Mouse (Mus musculus) erythroblast, adult 5-6 weeks (primary cell): ENCODE data around the gene Lrwd1. TPM values are rescaled to one million over a fixed set of nuclear protein-coding genes. Genes with fewer than 3 reads are reported as not detected.

Source experiments
- total RNA-seq, 2 experiments: library from RNA; stranded (forward) in 1 of 2; stranded (reverse) in 1 of 2; fragments of 150-400 nt in 1 of 2; fragments of 200-764, 138-1000 nt in 1 of 2; gene quantifications; 2 replicates each; pipeline versions ENCODE4 v1.2.3 to v1.2.4; 2015 to 2017; ENCODE audit warnings: low replicate concordance in 2 of 2

Lrwd1 gene
- total RNA-seq, 2 experiments from 2014 or later: 2.9 to 11.9 TPM

Other genes with a start within 250 kb of the Lrwd1 start
- gene Hspb1, start 248.2 kb downstream of the Lrwd1 start, total RNA-seq (2015; ENCODE audit: low replicate concordance): not detected in 2 replicates
- not detected in 2 replicates for gene Hspb1, start 248.2 kb downstream of the Lrwd1 start, total RNA-seq (2017; ENCODE audit: low replicate concordance)
- 14.8 and 40.5 TPM in 2 replicates for gene Ywhag, start 201.5 kb downstream of the Lrwd1 start, total RNA-seq (2015; ENCODE audit: low replicate concordance)
- 17.3 and 17.9 TPM in 2 replicates for gene Ywhag, start 201.5 kb downstream of the Lrwd1 start, total RNA-seq (2017; ENCODE audit: low replicate concordance)
- 6.0 and 6.3 TPM in 2 replicates for gene Ssc4d, start 161.5 kb downstream of the Lrwd1 start, total RNA-seq (2015; ENCODE audit: low replicate concordance)
- 0.56 TPM in 1 of 2 replicates, not detected in the other for gene Ssc4d, start 161.5 kb downstream of the Lrwd1 start, total RNA-seq (2017; ENCODE audit: low replicate concordance)
- gene Zp3, start 156.0 kb downstream of the Lrwd1 start, total RNA-seq (2015; ENCODE audit: low replicate concordance): not detected in 2 replicates
- gene Zp3, start 156.0 kb downstream of the Lrwd1 start, total RNA-seq (2017; ENCODE audit: low replicate concordance): not detected in 2 replicates
- gene Dtx2, start 141.3 kb downstream of the Lrwd1 start, total RNA-seq (2015; ENCODE audit: low replicate concordance): 3.8 and 22.1 TPM in 2 replicates
- 2.3 TPM in 1 of 2 replicates, not detected in the other for gene Dtx2, start 141.3 kb downstream of the Lrwd1 start, total RNA-seq (2017; ENCODE audit: low replicate concordance)
- not detected in 2 replicates for gene Upk3b, start 97.6 kb downstream of the Lrwd1 start, total RNA-seq (2015; ENCODE audit: low replicate concordance)
- gene Upk3b, start 97.6 kb downstream of the Lrwd1 start, total RNA-seq (2017; ENCODE audit: low replicate concordance): 0.14 TPM in 1 of 2 replicates, not detected in the other
- not detected in 2 replicates for gene Upk3bl, start 81.6 kb downstream of the Lrwd1 start, total RNA-seq (2015; ENCODE audit: low replicate concordance)
- not detected in 2 replicates for gene Upk3bl, start 81.6 kb downstream of the Lrwd1 start, total RNA-seq (2017; ENCODE audit: low replicate concordance)
- gene Rasa4, start 52.2 kb downstream of the Lrwd1 start, total RNA-seq (2015; ENCODE audit: low replicate concordance): 1.9 and 3.3 TPM in 2 replicates
- gene Rasa4, start 52.2 kb downstream of the Lrwd1 start, total RNA-seq (2017; ENCODE audit: low replicate concordance): 4.3 TPM in 2 replicates
- gene Polr2j, start 19.4 kb downstream of the Lrwd1 start, total RNA-seq (2015; ENCODE audit: low replicate concordance): 34.6 and 42.0 TPM in 2 replicates
- gene Polr2j, start 19.4 kb downstream of the Lrwd1 start, total RNA-seq (2017; ENCODE audit: low replicate concordance): 24.1 and 62.5 TPM in 2 replicates
- 7.7 and 10.7 TPM in 2 replicates for gene Alkbh4, start 72 bp upstream of the Lrwd1 start, total RNA-seq (2015; ENCODE audit: low replicate concordance)
- 2.2 and 3.4 TPM in 2 replicates for gene Alkbh4, start 72 bp upstream of the Lrwd1 start, total RNA-seq (2017; ENCODE audit: low replicate concordance)
- 6.9 and 13.1 TPM in 2 replicates for gene Orai2, start 34.6 kb upstream of the Lrwd1 start, total RNA-seq (2015; ENCODE audit: low replicate concordance)
- 6.4 and 10.6 TPM in 2 replicates for gene Orai2, start 34.6 kb upstream of the Lrwd1 start, total RNA-seq (2017; ENCODE audit: low replicate concordance)
- 1.5 and 6.1 TPM in 2 replicates for gene Prkrip1, start 62.9 kb upstream of the Lrwd1 start, total RNA-seq (2015; ENCODE audit: low replicate concordance)
- gene Prkrip1, start 62.9 kb upstream of the Lrwd1 start, total RNA-seq (2017; ENCODE audit: low replicate concordance): 4.9 and 14.5 TPM in 2 replicates
- 1.5 and 3.8 TPM in 2 replicates for gene Sh2b2, start 110.5 kb upstream of the Lrwd1 start, total RNA-seq (2015; ENCODE audit: low replicate concordance)
- 1.8 and 5.0 TPM in 2 replicates for gene Sh2b2, start 110.5 kb upstream of the Lrwd1 start, total RNA-seq (2017; ENCODE audit: low replicate concordance)